Mouse (Mus musculus) C2C12 (cell line): Measurements from ENCODE around the gene Thoc7.

ENCODE experiments used
- CTCF ChIP-seq: IDR thresholded peaks from one replicate; pipeline ENCODE4 v1.5.1; 2011; ENCODE audit not compliant: control insufficient read depth, insufficient read depth, insufficient read length
- MYOD1 ChIP-seq: IDR thresholded peaks from one replicate; pipeline ENCODE4 v1.6.1; 2011; ENCODE audit warnings: low read depth; ENCODE audit not compliant: control insufficient read depth, insufficient read length

DNA sequence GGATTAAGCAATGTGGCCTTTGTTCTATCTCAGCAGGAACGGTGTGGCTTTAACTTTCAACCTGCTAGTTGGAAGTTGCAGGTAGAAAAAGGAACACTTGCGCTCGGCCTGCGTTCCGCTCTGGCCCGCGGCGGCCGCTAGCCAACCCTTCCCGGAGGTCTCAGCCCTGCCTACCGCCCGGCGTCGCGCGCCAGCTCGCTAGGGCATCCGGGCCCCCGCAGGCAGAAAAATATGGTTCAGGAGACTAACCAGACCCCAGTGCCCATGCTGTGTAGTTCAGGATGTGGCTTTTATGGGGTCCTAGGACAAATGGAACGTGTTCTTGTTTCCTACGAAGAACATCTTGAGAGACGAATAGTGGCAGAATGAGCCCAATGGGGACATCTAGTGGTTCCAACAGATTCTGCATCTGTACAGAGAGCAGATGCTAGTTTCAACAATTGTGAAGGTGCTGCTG, 60.0 kb downstream of the Thoc7 start:
- TF ChIP-seq CTCF (no peak), MYOD1 (no peak)
